Mouse (Mus musculus): ENCODE data around the gene Asl.

GRCm38 (mm10) chr5:129966448-129966847, 62.6 kb downstream of the Asl start:
- no peak for TF ChIP-seq CTCF (IDR thresholded peaks at IDR 0.05; ENCODE audit: insufficient read depth, low read length)
- no peak for TF ChIP-seq POLR2A (IDR thresholded peaks at IDR 0.05; ENCODE audit: borderline replicate concordance, extremely low read depth, low read depth, low read length)

Data from lung, adult 2 months (tissue).